Mouse (Mus musculus): Measurements from ENCODE around the gene Farsa. TPM values are rescaled to one million over a fixed set of nuclear protein-coding genes. Genes with fewer than 3 reads are reported as not detected.
"Not testable (repeated sequence)": the region's sequence is repeated elsewhere in the genome, so short reads cannot be mapped to it uniquely, and the experiment has no call there.

The Farsa gene
- polyA plus RNA-seq, 1 experiment from 2014 or later = 83.1 TPM

DNA sequence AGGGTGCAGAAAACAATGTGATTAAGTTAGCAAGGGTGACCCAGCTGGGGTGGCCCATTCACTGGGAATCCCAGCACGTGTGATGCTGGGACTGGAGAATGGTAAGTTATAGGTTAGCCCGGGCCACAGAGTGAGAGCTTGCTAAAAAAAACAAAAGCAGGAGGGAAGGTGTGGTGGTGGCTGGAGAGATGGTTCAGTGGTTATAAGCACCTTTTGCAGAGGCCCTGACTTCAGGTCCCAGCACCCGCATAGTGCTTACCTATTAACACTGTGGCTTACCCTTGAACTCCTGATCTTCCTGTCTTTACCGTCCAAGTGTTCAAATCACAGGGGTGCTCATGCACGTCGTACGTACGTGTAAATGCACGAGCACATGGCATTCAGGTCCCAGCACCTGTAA is 50.2 kb downstream of the Farsa start:
- DNase-seq (peak; percentile 19), ATAC-seq (ENCODE audit: low read depth) (no peak)
- H3K4me2 ChIP-seq = no peak overlapping the region
- H3K27me3 ChIP-seq = peaks cover 18% of the 10 kb centered on the region
- 80% methylated on average over 9 of the region's 9 CpGs for WGBS (ENCODE audit: insufficient replicate concordance)
- peak overlapping the region; percentile 84 for H3K27ac ChIP-seq
- H3K36me3 ChIP-seq = peaks cover 58% of the 10 kb centered on the region
- no peaks in the 10 kb centered on the region for H3K9me3 ChIP-seq (replicated peaks)
- peaks cover 66% of the 10 kb centered on the region for H3K4me1 ChIP-seq (replicated peaks)
- H3K4me3 ChIP-seq (replicated peaks) = no peak overlapping the region
- H3K9ac ChIP-seq = no peak overlapping the region

DNA sequence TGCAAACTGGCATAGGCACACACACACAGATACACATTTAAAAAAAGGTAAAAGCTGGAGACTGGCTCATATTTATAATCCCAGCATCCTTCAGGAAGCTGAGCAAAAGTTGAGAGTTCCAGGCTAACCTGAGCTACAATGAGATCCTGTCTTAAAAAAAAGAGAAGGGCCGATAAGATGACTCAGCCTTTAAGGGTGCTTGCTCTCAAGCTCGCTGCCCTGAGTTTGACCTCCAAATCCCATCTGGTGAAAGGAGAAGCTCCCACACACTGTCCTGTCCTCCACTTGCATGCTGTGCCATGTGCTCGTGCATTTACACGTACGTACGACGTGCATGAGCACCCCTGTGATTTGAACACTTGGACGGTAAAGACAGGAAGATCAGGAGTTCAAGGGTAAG is 50.7 kb downstream of the Farsa start:
- no peaks in the 10 kb centered on the region for H3K9me3 ChIP-seq (replicated peaks)
- peak overlapping the region; percentile 94 for H3K4me2 ChIP-seq
- 60% methylated on average over 8 of the region's 8 CpGs for whole genome bisulfite sequencing (ENCODE audit: insufficient replicate concordance)
- H3K27ac ChIP-seq = peak overlapping the region; percentile 84
- peaks cover 57% of the 10 kb centered on the region for H3K36me3 ChIP-seq
- no peak overlapping the region for H3K9ac ChIP-seq
- peaks cover 70% of the 10 kb centered on the region for H3K4me1 ChIP-seq (replicated peaks)
- DNase-seq = no peak
- no peak for ATAC-seq (ENCODE audit: low read depth)
- peaks cover 23% of the 10 kb centered on the region for H3K27me3 ChIP-seq
- no peak overlapping the region for H3K4me3 ChIP-seq (replicated peaks)

DNA sequence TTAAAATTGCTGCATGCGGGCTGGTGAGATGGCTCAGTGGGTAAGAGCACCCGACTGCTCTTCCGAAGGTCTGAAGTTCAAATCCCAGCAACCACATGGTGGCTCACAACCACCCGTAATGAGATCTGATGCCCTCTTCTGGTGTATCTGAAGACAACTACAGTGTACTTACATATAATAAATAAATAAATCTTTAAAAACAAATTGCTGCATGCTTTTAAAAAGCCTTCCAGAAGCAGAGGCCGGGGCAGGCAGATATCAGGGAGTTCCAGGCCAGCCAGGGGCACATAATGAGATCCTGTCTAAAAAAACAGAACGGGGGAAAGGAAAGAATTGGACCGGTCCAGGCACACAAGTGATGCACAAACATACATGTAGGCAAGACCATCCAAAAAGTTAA is 51.2 kb downstream of the Farsa start:
- DNase-seq; H3K9me3 ChIP-seq (replicated peaks): not testable (repeated sequence)
- Histone ChIP-seq H3K9ac (peak overlapping the region; percentile 48; the same call in 1 of the 2 replicates), H3K4me2 (peak overlapping the region; percentile 94), H3K27me3 (peaks cover 28% of the 10 kb centered on the region), H3K4me1 (replicated peaks) (peaks cover 75% of the 10 kb centered on the region), H3K36me3 (peaks cover 55% of the 10 kb centered on the region), H3K4me3 (replicated peaks) (peak overlapping the region; percentile 74), H3K27ac (peak overlapping the region; percentile 84)
- 0 out of 2 replicates have a peak, but pooled peaks have one; percentile 6 for ATAC-seq (ENCODE audit: low read depth)
- WGBS (ENCODE audit: insufficient replicate concordance) = 13% methylated on average over 7 of the region's 7 CpGs

DNA sequence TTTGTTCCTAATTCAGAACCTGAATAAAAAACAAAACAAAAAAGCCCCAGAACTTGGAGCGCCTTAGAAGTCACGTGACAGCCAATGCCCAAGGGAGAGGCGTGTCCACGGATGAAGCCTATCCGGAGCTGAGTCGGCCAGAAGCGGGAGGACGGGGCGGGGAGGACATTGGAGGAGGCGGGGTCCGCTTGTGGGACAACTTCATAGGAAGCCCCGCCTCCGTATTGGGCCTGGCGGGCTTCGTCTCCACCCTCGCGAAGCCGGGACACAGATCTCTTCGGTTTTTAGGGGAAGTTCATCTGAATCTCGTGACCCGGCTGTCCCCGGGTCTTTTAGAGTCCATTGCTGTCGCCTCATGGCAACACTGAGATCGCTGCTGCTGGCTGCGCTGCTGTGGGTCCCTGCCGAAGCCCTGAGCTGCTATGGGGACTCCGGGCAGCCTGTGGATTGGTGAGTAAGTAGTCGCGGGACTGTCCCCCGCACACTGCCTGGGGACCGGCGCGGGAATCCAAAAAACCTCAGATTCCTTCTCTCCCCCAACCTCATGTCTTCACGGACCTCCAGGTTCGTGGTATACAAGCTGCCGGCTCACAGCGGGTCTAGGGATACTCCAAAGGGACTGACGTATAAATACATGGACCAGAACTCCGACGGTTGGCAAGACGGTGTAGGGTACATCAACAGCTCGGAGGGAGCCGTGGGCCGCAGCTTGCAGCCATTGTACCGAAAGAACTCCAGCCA is 51.8 kb downstream of the Farsa start, which contains the start of gene Dnase2a:
Dnase2a (plus strand) TSS at position 140 of the 741 bp plus-strand sequence.
- DNase-seq = peak; percentile 98
- Histone ChIP-seq H3K9me3 (replicated peaks) (no peaks in the 10 kb centered on the region), H3K4me3 (replicated peaks) (peak within 1 kb of the TSS; percentile 74), H3K4me1 (replicated peaks) (peaks cover 80% of the 10 kb centered on the region), H3K9ac (peak within 1 kb of the TSS; percentile 90), H3K27me3 (peaks cover 29% of the 10 kb centered on the region), H3K27ac (peak within 1 kb of the TSS; percentile 91), H3K4me2 (peak within 1 kb of the TSS; percentile 94), H3K36me3 (peaks cover 50% of the 10 kb centered on the region)
- peak; percentile 90 for ATAC-seq (ENCODE audit: low read depth)
- under 1% methylated on average over 45 of the region's 45 CpGs for WGBS (ENCODE audit: insufficient replicate concordance)

DNA sequence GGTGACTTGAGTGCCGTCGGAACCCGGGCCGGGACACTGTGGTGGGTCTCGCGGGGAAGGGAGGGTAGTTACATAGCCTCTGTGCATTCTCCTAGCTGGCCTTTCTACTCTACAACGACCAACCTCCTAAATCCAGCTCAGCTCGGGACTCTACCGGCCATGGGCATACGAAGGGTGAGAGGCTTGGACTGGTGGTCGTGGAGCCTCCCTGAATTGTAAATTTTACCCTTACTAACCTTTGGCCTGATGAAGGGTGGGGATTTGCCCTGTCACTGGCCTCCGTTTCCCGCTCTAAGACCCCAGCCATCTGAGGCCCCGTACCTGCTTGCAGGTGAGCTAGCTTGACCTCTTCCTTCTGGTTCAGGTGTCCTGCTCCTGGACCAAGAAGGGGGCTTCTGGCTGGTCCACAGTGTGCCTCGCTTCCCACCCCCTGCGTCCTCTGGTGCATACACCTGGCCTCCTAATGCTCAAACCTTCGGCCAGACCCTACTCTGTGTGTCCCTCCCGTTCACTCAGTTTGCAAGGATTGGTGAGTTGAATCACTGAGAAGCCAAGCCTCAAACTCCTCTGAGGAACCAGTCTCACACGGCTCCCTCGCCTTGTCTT is 52.5 kb downstream of the Farsa start:
- Histone ChIP-seq H3K4me1 (replicated peaks) (peaks cover 80% of the 10 kb centered on the region), H3K27ac (peak overlapping the region; percentile 91), H3K4me3 (replicated peaks) (peak overlapping the region; percentile 74), H3K4me2 (peak overlapping the region; percentile 94), H3K27me3 (peaks cover 29% of the 10 kb centered on the region), H3K36me3 (peaks cover 44% of the 10 kb centered on the region), H3K9me3 (replicated peaks) (no peaks in the 10 kb centered on the region), H3K9ac (peak overlapping the region; percentile 90)
- no peak for ATAC-seq (ENCODE audit: low read depth)
- DNase-seq = no peak
- 39% methylated on average over 20 of the region's 20 CpGs for WGBS (ENCODE audit: insufficient replicate concordance)

DNA sequence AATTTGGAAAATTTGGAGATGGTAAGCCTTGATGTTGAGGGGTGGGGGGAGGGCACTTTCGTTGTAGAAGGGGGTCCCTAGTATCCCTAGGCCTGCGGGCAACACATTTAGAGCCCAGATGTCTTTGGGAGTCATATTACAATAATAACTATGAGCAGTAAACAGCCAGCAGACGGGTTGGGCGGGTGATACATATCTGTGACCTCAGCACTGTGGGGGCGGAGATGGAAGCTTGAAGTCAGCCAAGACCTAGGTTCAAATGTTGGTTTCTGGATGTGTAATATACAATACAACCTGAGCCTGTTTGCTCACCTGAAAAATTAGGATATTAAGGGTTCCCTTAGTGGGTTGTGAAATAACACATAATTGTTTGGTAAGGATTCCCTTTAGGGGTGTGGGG is 53.2 kb downstream of the Farsa start:
- Histone ChIP-seq H3K27ac (peak overlapping the region; percentile 91), H3K27me3 (peaks cover 29% of the 10 kb centered on the region), H3K4me2 (peak overlapping the region; percentile 94)

DNA sequence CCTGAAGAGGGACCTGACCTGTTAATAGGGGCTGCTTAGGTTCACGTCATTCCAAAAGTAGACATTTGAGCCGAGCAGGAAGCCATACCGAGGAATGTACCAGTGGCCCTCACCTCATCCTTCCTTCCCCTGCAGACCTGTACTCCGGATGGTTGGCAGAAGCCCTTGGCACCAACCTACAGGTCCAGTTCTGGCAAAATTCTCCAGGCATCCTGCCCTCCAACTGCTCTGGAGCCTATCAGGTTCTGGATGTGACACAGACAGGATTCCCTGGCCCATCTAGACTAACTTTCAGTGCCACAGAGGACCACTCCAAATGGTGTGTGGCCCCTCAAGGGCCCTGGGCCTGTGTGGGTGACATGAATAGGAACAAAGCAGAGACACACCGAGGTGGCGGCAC is 53.8 kb downstream of the Farsa start:
- peak overlapping the region; percentile 94 for H3K4me2 ChIP-seq
- peaks cover 67% of the 10 kb centered on the region for H3K4me1 ChIP-seq (replicated peaks)
- DNase-seq = no peak
- 81% methylated on average over 6 of the region's 6 CpGs for WGBS (ENCODE audit: insufficient replicate concordance)
- H3K36me3 ChIP-seq = peaks cover 31% of the 10 kb centered on the region
- 0 out of 2 replicates have a peak overlapping the region, but pooled peaks have one; percentile 12 for H3K27ac ChIP-seq
- H3K9me3 ChIP-seq (replicated peaks) = no peaks in the 10 kb centered on the region
- ATAC-seq (ENCODE audit: low read depth) = no peak
- H3K27me3 ChIP-seq = peaks cover 33% of the 10 kb centered on the region
- H3K9ac ChIP-seq = no peak overlapping the region; the same call in 1 of the 2 replicates
- no peak overlapping the region for H3K4me3 ChIP-seq (replicated peaks)

More for the DNA sequence above, 53.2 kb downstream of the Farsa start:
- Histone ChIP-seq H3K4me1 (replicated peaks) (peaks cover 73% of the 10 kb centered on the region), H3K36me3 (peaks cover 37% of the 10 kb centered on the region), H3K9ac (peak overlapping the region; percentile 90), H3K4me3 (replicated peaks) (peak overlapping the region; percentile 74), H3K9me3 (replicated peaks) (no peaks in the 10 kb centered on the region)
- 53% methylated on average over 5 of the region's 5 CpGs for WGBS (ENCODE audit: insufficient replicate concordance)
- peak; percentile 23 for DNase-seq
- no peak for ATAC-seq (ENCODE audit: low read depth)

DNA sequence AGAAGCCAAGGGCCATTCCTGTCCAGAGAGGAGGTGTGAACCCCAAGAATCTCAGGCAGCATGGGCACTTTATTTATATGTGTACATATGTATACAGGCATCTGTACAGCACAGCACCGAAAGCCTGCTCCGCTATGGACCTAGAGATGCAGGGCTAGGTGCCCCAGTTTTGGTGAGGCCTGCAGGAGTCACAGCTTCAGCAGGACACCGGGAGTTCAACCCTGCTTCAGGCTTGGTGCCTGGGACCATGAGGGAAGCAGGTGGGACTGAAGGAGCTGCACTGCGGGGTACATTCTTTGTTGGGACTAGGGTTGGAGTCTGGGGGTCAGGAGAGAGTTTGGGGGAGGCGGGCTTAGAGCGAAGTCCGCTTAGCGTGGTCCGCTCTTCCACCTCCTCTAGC is 55.1 kb downstream of the Farsa start:
- DNase-seq (no peak), ATAC-seq (ENCODE audit: low read depth) (no peak)
- no peaks in the 10 kb centered on the region for H3K9me3 ChIP-seq (replicated peaks)
- H3K27me3 ChIP-seq = peaks cover 44% of the 10 kb centered on the region
- WGBS (ENCODE audit: insufficient replicate concordance) = 89% methylated on average over 9 of the region's 9 CpGs
- 0 out of 2 replicates have a peak overlapping the region, but pooled peaks have one; percentile 54 for H3K4me3 ChIP-seq (replicated peaks)
- peak overlapping the region; percentile 88; the same call in 1 of the 2 replicates for H3K4me2 ChIP-seq
- peaks cover 60% of the 10 kb centered on the region for H3K4me1 ChIP-seq (replicated peaks)
- 0 out of 2 replicates have a peak overlapping the region, but pooled peaks have one; percentile 68 for H3K9ac ChIP-seq
- H3K27ac ChIP-seq = no peak overlapping the region
- H3K36me3 ChIP-seq = peaks cover 18% of the 10 kb centered on the region

DNA sequence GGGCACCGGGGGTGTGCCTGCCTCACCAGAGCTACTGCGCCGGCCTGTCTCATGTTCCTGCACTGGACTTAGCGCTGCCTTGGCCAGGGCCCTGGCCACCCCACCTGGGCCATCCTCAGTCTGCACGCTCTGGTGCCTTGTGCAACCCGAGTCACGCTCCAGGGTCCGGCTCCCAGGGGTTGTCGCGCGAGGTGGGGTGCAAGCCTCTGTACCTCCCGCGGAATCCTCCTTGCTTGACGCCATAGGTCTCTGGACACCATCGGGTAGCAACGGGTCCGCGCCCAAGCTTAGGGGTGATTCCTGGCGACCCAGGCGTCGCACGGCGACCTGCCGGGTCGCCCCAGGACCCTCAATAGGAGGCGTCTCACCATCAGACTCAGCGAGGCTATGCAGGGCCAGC is 55.6 kb downstream of the Farsa start:
- Histone ChIP-seq H3K36me3 (peaks cover 12% of the 10 kb centered on the region), H3K4me1 (replicated peaks) (peaks cover 55% of the 10 kb centered on the region), H3K4me3 (replicated peaks) (peak overlapping the region; percentile 54), H3K27me3 (peaks cover 49% of the 10 kb centered on the region), H3K9ac (peak overlapping the region; percentile 68), H3K9me3 (replicated peaks) (no peaks in the 10 kb centered on the region), H3K27ac (peak overlapping the region; percentile 50; the same call in 1 of the 2 replicates), H3K4me2 (peak overlapping the region; percentile 88)
- WGBS (ENCODE audit: insufficient replicate concordance) = 30% methylated on average over 27 of the region's 27 CpGs
- ATAC-seq (ENCODE audit: low read depth) (no peak), DNase-seq (no peak)

DNA sequence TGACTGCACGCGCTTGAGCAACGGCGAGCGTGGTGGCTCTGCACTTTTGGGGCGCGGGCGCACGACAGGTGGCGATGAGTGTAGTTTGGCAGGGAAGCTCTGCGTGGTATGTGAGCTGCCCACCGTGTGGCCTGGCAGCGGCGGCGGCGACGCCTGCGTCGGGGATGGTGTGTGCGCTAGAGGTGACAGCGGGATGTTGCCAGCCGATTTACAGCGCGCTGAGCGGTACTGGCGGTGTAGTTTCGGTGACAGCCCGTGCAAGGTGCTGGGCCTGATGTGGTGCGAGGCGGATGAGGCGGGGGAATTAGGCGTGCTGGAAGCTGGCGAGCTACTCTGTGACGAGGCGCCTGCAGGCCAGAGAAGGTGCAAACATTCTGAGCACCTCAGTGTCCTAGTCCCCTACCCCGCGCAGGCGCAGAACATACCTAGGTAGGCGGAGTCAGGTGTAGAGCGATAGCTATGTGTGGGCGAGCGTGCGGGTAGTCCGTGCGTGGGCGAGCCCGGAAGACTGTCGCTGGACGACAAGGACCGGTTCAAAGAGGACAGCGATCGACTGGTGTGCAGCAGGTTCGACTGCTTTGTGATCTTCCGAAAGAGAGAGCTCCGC is 56.2 kb downstream of the Farsa start:
- peak overlapping the region; percentile 68 for H3K9ac ChIP-seq
- peaks cover 9% of the 10 kb centered on the region for H3K36me3 ChIP-seq
- WGBS (ENCODE audit: insufficient replicate concordance) = 1% methylated on average over 55 of the region's 55 CpGs
- H3K4me3 ChIP-seq (replicated peaks) = peak overlapping the region; percentile 54
- no peaks in the 10 kb centered on the region for H3K9me3 ChIP-seq (replicated peaks)
- DNase-seq = peak; percentile 82
- peak overlapping the region; percentile 50 for H3K27ac ChIP-seq
- peak; percentile 63 for ATAC-seq (ENCODE audit: low read depth)
- peak overlapping the region; percentile 88 for H3K4me2 ChIP-seq
- H3K4me1 ChIP-seq (replicated peaks) = peaks cover 50% of the 10 kb centered on the region
- peaks cover 55% of the 10 kb centered on the region for H3K27me3 ChIP-seq

DNA sequence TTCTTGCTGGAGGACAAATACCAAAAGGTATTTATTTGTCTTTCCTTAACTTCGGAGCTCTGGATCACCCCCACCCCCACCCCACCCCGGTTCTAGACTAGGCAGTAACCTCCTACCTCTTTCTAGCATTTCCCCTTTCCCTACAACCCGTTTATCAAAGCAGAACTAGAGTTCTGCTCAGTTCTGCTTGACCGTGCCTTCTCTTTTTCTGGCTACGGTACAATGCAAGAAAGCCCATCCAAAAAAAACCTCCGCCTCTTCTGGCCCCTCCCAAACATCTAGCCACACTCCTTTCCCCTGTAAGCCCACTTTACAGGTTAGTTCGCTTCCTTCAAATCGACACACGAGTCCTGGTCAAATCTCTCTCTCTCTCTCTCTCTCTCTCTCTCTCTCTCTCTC is 56.7 kb downstream of the Farsa start:
- ATAC-seq (ENCODE audit: low read depth) (no peak), DNase-seq (no peak)
- H3K9ac ChIP-seq = peak overlapping the region; percentile 68
- no peaks in the 10 kb centered on the region for H3K9me3 ChIP-seq (replicated peaks)
- H3K4me3 ChIP-seq (replicated peaks) = peak overlapping the region; percentile 54
- peak overlapping the region; percentile 88 for H3K4me2 ChIP-seq
- peak overlapping the region; percentile 35 for H3K27ac ChIP-seq
- peaks cover 47% of the 10 kb centered on the region for H3K4me1 ChIP-seq (replicated peaks)
- H3K36me3 ChIP-seq = peaks cover 9% of the 10 kb centered on the region
- WGBS (ENCODE audit: insufficient replicate concordance) = 5% methylated on average over 9 of the region's 9 CpGs
- peaks cover 60% of the 10 kb centered on the region for H3K27me3 ChIP-seq

All from liver, embryonic 13.5 days (tissue).